Mouse (Mus musculus) heart, embryonic 14.5 days (tissue): ENCODE data around the gene Bicd2. TPM values are rescaled to one million over a fixed set of nuclear protein-coding genes. Genes with fewer than 3 reads are reported as not detected.

Experiments used
- ATAC-seq: fragments of 200-750 bp; cut with Nextera tagmentation; 2 replicates; pipeline ENCODE4 v1.8.0; 2017; ENCODE audit warnings: low read depth, moderate TSS enrichment; ENCODE audit not compliant: insufficient number of reproducible peaks, insufficient read depth, low FRiP score
- H3K27ac ChIP-seq, 2 experiments: fragments of 200-500 bp in 1 of 2; fragments of 300-500 bp in 1 of 2; sonication (generic) in 1 of 2; replicated peaks in 1 of 2; 2 replicates each; pipeline ENCODE4 v1.5.1; 2012 to 2014; ENCODE audit warnings: low read depth in 2 of 2, low read length in 2 of 2, control low read depth in 1 of 2, mild to moderate bottlenecking in 1 of 2, mixed read lengths in 1 of 2; ENCODE audit not compliant: control insufficient read depth in 1 of 2, insufficient read depth in 1 of 2
- H3K27me3 ChIP-seq: fragments of 300-500 bp; sonication (generic); 2 replicates; pipeline ENCODE4 v1.6.1; 2014; ENCODE audit warnings: mild to moderate bottlenecking, low read length, control low read depth; ENCODE audit not compliant: control insufficient read depth, insufficient read depth
- H3K36me3 ChIP-seq: fragments of 300-500 bp; sonication (generic); 2 replicates; pipeline ENCODE4 v1.6.1; 2014; ENCODE audit warnings: mild to moderate bottlenecking, control low read depth, low read length, mixed read lengths; ENCODE audit not compliant: control insufficient read depth, insufficient read depth
- H3K4me1 ChIP-seq, 2 experiments: fragments of 200-500 bp in 1 of 2; fragments of 300-500 bp in 1 of 2; sonication (generic) in 1 of 2; 2 replicates each; pipeline ENCODE4 v1.6.1; 2012 to 2014; ENCODE audit warnings: low read length in 2 of 2, control low read depth in 1 of 2, mixed read lengths in 1 of 2; ENCODE audit not compliant: control insufficient read depth in 2 of 2, insufficient read depth in 2 of 2
- H3K4me2 ChIP-seq: fragments of 300-500 bp; sonication (generic); 2 replicates; pipeline ENCODE4 v1.6.1; 2014; ENCODE audit warnings: mild to moderate bottlenecking, low read length
- H3K4me3 ChIP-seq, 2 experiments: fragments of 200-500 bp in 1 of 2; fragments of 300-500 bp in 1 of 2; sonication (generic) in 1 of 2; 2 replicates each; pipeline ENCODE4 v1.5.1; 2012 to 2014; ENCODE audit warnings: low read length in 2 of 2, mild to moderate bottlenecking in 2 of 2, control low read depth in 1 of 2, low read depth in 1 of 2, moderate library complexity in 1 of 2; ENCODE audit not compliant: control insufficient read depth in 1 of 2, insufficient read depth in 1 of 2
- H3K9ac ChIP-seq: fragments of 300-500 bp; sonication (generic); 2 replicates; pipeline ENCODE4 v1.6.1; 2014; ENCODE audit warnings: mild to moderate bottlenecking, low read length
- H3K9me3 ChIP-seq: fragments of 300-500 bp; sonication (generic); 2 replicates; pipeline ENCODE4 v1.6.1; 2016; ENCODE audit warnings: low read length, control low read depth; ENCODE audit not compliant: control insufficient read depth
- WGBS: fragments of 180-500 bp; shearing (Covaris S2); extraction: QIAGEN DNeasy Blood & Tissue Kit; methylation state at CpG from one replicate; pipeline ENCODE4 v1.1.7; 2014; 5-methylcytosine and 5-hydroxymethylcytosine counted together
- polyA plus RNA-seq: library from polyadenylated mRNA; unstranded; fragments of >200 nt; fragmentation: Nextera tagmentation; extraction: Ambion mirVana; gene quantifications from 2 replicates; pipeline ENCODE4 v1.2.1, GENCODE M21; 2014

Gene Bicd2
- 47.3 and 48.3 TPM in 2 replicates for polyA plus RNA-seq

DNA sequence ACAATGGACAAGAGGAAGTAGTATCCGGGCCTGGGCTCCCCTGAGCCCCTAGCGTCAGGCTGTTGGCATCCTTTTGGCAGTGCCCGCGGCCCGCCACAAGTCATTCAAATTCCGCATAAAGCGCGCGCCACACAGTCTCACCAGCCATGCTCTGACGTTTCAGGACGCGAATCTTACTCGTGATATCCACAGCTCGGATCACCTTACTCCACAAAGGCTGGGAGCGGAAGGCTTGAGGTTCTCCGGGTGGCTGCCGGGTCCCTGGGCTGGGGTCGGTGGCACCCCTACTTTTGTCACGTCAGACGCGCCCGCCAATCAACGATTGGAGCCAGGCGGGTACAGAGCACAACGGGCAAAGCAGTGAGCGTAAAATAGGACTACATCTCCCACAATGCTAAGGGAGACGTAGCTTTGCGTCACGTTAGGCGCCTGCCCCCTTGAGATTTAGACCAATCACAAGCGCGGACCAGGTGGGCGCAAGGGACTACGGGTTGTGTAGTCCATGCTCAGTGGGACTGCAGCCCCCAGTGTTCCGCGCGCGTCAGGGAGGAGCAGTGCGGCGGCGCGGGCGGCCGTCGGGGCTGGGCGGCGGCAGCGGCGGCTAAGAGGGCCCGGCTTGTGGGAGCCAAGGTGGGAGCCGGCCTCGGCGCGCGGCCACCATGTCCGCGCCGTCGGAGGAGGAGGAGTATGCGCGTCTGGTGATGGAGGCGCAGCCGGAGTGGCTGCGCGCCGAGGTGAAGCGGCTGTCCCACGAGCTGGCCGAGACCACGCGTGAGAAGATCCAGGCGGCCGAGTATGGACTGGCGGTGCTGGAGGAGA is at the start of gene Bicd2:
TSS of gene Bicd2 (plus strand) at position 574 of the 819 bp plus-strand sequence.
- no peaks in the 10 kb centered on the region for H3K9me3 ChIP-seq
- no peaks in the 10 kb centered on the region for H3K27me3 ChIP-seq
- peak within 1 kb of the TSS; percentile 97 for H3K9ac ChIP-seq
- peak within 1 kb of the TSS; percentile 91 for H3K4me2 ChIP-seq
- H3K36me3 ChIP-seq = 0 out of 2 replicates have a peak, but pooled peaks cover 2% of the 10 kb centered on the region
- H3K4me3 ChIP-seq = peak within 1 kb of the TSS; percentile 90 to 91
- peaks cover 36 to 47% of the 10 kb centered on the region in 2 experiments for H3K4me1 ChIP-seq
- peak within 1 kb of the TSS; percentile 75 to 79 for H3K27ac ChIP-seq
- ATAC-seq = peak; percentile 97
- WGBS = under 1% methylated on average over 65 of the region's 74 CpGs

DNA sequence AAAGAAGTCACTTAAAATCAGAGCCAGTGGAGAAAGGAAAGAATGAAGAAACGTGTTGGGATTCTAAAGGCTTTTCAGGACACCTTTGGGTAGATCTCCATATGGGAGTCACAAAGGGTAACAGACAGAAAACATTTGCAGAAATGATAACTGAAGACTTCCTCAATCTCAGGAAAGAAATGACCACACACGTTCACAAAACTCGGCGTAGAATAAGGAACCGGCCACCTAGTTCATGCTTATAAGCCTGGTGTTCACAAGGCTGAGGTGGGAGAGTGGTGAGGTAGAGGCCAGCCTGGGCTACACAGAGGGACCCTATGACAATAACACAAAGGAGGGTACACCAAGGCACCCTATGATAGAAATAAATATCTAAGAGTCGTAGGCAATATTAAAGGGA is 49.4 kb upstream of the Bicd2 start:
- H3K36me3 ChIP-seq = no peaks in the 10 kb centered on the region
- peaks cover 5% of the 10 kb centered on the region; the same call in 1 of the 2 replicates for H3K9me3 ChIP-seq
- no peak overlapping the region for H3K4me2 ChIP-seq
- no peaks in the 10 kb centered on the region for H3K27me3 ChIP-seq
- H3K4me3 ChIP-seq = no peak overlapping the region
- no peaks in the 10 kb centered on the region for H3K4me1 ChIP-seq
- 88% methylated on average over 6 of the region's 6 CpGs for WGBS
- no peak for ATAC-seq
- no peak overlapping the region for H3K9ac ChIP-seq
- H3K27ac ChIP-seq = no peak overlapping the region

DNA sequence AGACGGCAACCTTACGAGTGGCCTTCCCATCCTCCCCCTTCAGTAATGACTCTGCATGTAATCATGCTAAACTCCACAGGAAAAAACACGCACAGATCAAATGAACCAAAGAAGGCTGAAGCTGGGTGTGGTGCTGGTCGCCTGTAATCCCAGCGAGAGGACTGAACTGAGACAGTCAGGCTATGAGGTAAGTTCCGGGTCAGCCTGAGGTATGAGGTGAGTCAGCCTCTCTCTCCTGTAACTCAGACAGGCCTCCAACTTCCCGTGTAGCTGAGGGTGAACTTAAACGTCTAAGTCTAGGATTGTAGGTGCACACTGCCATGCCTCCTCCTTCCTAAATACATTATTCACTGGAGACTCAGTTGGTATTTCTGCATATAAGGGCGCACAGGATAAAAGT is 47.3 kb upstream of the Bicd2 start:
- Histone ChIP-seq H3K9ac (no peak overlapping the region), H3K27ac (no peak overlapping the region), H3K4me3 (no peak overlapping the region), H3K36me3 (no peaks in the 10 kb centered on the region), H3K27me3 (no peaks in the 10 kb centered on the region), H3K4me2 (no peak overlapping the region), H3K4me1 (no peaks in the 10 kb centered on the region), H3K9me3 (peaks cover 5% of the 10 kb centered on the region; the same call in 1 of the 2 replicates)
- 66% methylated on average over 9 of the region's 9 CpGs for WGBS
- ATAC-seq = no peak

DNA sequence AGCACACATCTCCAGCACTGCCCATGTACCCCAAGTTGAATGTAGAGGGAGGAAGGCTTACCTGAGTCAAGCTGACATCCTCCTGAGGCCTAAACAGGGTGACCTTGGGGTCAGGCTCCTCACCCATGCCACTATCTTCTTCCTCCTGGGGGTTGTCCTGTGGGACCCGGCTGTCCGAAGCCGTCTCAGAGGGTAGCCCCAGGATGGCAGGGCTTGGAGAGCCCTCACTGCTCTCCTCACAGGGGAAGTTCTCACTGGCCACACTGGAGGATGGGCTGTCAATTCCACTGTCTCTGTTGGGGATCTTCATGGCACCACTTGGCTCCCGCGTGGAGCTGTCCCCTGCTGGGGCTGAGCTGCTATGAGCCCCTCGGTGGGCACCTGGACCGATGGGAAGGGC is 45.1 kb upstream of the Bicd2 start:
- H3K27ac ChIP-seq = no peak overlapping the region
- peaks cover 5% of the 10 kb centered on the region; the same call in 1 of the 2 replicates for H3K9me3 ChIP-seq
- H3K9ac ChIP-seq = no peak overlapping the region
- H3K27me3 ChIP-seq = no peaks in the 10 kb centered on the region
- no peak overlapping the region for H3K4me2 ChIP-seq
- no peaks in the 10 kb centered on the region for H3K4me1 ChIP-seq
- ATAC-seq = no peak
- H3K4me3 ChIP-seq = no peak overlapping the region
- WGBS = 72% methylated on average over 7 of the region's 7 CpGs
- no peaks in the 10 kb centered on the region for H3K36me3 ChIP-seq

DNA sequence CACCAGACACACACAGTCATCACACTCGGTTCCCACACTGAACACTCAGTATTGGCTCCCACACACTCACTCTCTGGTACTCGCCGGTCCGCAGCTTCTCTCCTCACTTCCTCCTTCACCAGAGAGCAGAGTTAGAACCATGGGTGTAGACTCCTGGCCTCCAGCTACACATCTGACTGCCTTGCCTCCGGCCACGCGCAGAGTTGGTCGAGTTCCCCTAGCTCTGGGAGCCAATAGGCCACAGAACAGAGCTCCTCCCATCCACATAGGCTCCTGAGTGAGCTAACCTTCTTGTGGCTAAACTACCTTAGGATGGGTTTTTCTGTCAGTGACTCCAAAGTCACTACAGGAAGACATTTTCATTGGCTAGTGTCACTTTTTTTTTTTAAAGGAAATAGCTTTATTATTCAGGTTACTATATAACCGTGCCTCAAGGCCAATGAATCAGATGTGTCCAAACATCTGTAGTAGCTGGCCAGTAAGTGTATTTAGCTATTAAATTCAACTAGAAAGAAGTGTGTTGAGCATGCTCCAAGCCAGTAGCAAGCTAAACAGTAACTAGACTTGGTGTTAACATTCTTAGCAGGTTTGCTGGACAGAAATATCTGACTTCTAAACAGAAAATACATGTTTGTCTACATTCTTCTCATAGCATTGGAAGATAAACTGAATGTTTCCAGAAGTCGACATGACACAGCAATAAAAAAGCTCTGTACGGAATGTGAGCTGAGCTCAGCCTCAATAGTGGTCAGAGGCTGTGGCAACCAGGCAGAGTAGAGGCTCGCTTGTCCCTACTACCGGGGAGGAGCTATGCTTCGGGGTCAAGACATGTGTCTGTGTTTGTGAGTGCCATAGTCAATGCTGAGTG is 42.6 kb upstream of the Bicd2 start:
- Histone ChIP-seq H3K9ac (no peak overlapping the region), H3K4me1 (no peaks in the 10 kb centered on the region), H3K4me2 (no peak overlapping the region), H3K27ac (no peak overlapping the region; a peak in 1 of 4 replicates), H3K27me3 (no peaks in the 10 kb centered on the region), H3K4me3 (no peak overlapping the region), H3K36me3 (no peaks in the 10 kb centered on the region), H3K9me3 (no peaks in the 10 kb centered on the region)
- ATAC-seq = no peak
- 71% methylated on average over 14 of the region's 14 CpGs for WGBS

DNA sequence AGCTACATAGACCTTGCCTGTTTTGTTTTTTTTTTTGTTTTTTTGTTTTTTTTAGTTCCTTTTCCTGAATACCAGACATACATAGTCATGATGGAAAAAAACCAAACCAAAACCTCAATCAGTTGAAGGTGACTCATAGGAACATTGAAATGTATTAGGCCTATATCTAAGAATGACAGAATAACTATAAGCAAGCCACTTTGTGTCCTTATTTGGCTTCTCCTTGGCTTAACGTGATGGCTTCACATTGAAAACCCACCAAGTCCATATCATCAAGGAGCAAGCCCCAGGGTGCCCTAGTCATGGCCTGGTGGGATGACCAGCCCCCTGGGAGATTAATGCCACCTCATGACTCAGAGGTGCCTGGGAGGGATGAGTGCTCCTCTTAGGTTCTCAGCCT is 40.6 kb upstream of the Bicd2 start:
- WGBS = 54% methylated on average over 1 of the region's 1 CpGs
- Histone ChIP-seq H3K27ac (no peak overlapping the region), H3K4me1 (no peaks in the 10 kb centered on the region), H3K4me3 (no peak overlapping the region), H3K4me2 (no peak overlapping the region), H3K9ac (no peak overlapping the region), H3K27me3 (no peaks in the 10 kb centered on the region), H3K36me3 (no peaks in the 10 kb centered on the region), H3K9me3 (no peaks in the 10 kb centered on the region)
- no peak for ATAC-seq

DNA sequence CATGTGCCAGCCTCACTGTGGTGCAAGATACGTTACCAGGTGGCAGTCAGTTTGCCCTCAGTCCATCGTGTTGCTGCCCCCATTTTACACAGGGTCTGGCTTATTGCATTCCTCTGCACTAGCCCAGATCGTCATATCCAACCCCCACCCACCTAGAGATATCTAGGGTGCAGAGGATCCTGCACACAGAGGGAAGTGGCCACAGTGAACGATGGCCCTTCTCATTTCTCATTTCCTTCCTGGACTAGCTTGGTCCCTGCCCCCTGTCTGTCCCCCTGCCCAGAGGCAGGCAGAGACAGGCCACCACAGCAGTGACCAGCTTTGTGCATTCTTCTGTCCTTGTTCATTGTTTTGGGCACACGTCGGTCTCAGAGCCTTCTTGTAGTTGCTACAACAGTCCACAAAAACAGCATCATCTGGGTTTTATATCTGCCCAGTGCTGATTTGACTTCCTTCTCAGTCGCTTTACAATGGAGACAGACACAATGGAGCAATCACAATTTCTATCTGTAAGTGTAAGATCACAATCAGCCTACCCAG is 34.5 kb upstream of the Bicd2 start:
- Histone ChIP-seq H3K27ac (peak overlapping the region; percentile 80 to 87), H3K4me3 (peak overlapping the region; percentile 3 to 21; a peak in 1 of 4 replicates), H3K4me2 (peak overlapping the region; percentile 42), H3K36me3 (no peaks in the 10 kb centered on the region), H3K9me3 (no peaks in the 10 kb centered on the region), H3K27me3 (no peaks in the 10 kb centered on the region), H3K9ac (peak overlapping the region; percentile 22), H3K4me1 (peaks cover 15 to 19% of the 10 kb centered on the region in 2 experiments)
- WGBS = 26% methylated on average over 7 of the region's 7 CpGs
- 0 out of 2 replicates have a peak, but pooled peaks have one; percentile 9 for ATAC-seq
